Mouse (Mus musculus) CD4-positive, CD25-positive, alpha-beta regulatory T cell, adult 2 months (primary cell): ENCODE measurements around the gene Kctd5.
"Not testable (repeated sequence)": the region's sequence is repeated elsewhere in the genome, so short reads cannot be mapped to it uniquely, and the experiment has no call there.

Experiments used
- DNase-seq: peaks from one replicate; pipeline ENCODE4 v3.0.0-alpha.2; 2012; ENCODE audit warnings: low read depth, low spot score

Kctd5 gene

DNA sequence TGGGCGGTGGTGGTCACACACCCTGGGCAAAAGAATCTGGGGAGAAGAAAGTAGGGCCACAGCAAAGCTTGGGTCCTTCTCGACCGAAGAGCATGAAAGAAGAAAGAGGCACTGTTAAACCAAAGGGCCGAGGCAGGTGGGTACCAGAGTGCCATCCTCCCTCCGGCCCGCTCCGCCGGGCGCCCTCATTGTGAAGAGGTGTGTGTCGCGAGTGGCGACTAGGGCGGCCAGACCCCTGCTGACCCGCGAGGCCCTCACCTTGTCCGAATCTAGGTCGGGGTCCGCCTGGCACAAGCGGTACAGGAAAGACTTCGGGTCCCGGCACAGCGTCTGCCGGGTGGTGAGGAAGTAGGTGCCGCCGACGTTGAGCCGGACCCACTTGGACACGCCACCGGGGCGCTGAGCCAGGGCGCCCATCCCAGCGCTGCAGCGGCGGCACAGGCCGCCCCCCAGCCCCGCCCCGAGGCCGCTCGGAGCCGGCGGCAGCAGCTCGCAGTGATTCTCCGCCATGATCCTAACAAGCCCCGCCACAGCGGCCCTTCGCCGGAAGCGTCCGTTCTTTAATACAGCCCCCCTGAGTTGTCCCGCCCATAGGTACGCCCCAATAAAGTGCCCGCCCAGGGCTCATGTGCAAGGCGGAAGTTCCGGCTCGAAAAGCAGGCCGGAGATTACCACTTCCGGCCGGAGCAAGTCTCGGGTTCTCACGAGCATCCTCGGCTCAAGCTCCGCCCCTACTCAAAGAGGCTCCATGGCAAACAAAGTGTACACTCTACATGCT lies at the start of gene Kctd5:
Gene Kctd5, minus strand, starts transcription at position 567 of the 778 bp plus-strand sequence.
- peak; percentile 95 for DNase-seq

DNA sequence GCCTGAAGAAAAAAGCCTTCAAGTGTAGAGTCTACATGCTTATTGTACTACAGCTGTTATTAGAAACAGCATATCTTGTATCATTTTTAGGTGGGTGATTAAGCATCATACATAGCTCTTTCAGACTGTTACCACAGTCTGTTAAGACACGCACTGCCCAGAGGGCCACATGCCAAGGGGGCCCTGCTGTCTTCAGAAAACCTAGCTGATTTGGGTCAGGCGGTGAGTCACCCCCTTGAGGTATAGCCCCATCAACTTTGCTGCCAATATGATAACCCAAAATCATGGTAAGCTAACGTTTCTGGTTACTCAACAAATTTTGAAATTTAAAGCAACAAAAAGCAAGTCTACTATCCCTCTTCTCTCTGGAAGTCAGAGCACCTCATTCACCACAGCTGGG lies 46.2 kb upstream of the Kctd5 start:
- DNase-seq, result no peak

DNA sequence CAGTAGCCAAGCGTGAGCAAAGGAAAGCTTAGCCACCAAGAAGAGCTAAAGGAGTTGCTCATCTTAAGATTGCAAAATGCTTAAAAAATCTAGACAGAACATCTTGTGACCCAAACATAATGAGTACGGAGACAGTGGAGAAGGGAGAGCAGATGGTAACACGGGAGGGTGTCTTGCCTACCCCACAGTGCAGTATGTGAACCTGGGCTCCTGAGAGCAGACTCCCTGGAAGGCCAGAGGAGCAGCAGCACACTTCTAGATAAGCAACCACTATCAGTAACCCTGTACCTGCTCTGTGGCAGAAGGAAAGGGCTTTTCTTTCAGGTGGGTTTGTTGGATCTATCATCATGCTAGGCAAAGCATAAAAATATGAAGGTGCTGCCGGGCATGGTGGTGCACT lies 39.7 kb upstream of the Kctd5 start:
- DNase-seq, result no peak

DNA sequence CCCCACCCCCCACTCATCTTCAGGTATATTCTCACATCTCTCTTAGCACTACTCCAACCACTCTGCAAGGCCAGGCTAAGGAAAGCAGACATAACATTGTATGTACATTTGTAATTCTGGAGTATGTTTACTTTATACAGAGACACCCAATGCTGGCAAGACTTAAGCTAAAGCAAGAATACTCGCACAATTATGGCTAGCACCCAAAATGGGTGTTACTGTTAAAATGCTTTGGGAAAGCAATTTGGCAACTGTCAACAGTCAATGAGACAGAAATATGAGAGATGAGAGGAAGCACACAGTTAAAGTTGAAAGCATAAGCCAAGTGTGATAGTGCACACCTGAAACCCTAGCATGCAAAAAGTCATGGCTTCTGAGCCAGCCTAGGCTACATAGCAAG lies 38.0 kb upstream of the Kctd5 start:
- no peak for DNase-seq

DNA sequence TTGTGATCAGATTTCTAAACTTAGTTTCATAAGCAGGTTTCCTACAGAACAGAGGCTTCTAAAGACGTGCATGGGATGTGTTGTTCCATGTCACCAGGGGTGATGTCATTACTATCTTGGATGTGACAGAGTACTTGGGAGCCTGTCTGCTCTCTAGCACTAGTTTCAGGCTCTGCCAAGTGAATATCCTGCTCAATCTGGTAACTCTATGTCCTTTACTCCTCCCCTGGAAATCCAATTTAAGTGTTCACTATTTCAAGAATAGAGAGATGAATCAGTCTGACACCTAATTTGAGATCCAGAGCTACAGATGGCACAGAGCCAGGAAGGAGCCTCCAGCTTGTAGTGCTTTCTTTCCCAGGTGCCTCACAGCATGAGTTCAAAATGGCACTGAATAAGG lies 35.6 kb upstream of the Kctd5 start:
- no peak for DNase-seq

DNA sequence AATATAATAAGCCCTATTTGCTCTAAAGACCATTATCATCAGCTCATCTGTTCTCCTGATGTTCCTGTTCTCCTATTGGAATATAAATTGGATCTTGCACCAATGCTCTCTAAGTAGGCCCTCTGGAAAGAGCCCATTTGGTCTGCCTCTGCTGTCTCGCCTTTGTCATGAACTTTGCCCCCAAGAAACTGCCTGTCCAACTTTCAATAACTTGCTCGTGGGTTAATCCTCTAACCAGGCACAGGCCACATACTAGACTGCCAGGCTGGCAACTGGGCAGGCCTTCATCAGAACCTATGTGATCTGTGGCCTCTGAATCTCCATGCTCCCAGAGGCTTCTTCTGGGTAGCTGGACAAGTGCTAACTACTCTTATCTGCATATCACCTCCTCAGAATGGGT lies 31.8 kb upstream of the Kctd5 start:
- no peak for DNase-seq

DNA sequence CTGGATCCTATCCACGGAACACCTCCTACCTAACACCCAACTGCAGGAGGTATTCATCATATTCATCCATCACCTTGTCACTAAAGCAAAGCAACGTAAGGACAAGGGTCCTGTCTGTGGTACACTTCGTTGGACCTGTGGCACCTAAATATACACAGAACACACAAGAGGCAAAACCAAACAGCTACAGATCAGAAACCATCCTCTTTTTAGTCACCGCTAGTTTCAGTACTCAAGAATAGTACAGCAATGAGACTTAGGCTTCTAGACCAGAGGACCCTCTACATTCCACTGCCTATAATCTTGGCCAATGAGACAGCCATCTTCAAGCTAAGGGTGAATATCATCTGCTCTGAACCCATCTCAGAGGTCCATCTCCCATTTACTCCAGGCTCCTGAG lies 25.1 kb upstream of the Kctd5 start:
- DNase-seq, result no peak

DNA sequence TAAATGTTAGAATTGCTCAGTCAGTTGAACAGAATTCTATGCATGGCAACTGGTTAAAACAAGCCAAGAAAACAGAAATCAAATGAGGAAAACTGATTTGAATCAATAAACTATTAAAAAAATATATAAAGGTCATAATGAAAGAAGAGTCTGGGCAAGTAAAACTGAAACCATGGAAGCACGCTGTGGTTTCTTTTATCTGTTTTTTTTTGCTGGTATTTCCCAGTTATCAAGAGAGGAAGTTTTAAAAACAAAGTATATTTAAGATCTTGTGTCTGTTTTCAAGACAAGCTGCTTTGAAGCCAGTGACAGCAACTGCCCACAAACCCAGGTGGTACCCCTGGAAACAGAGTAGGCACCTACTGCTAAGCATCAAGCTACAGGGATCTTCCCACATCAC lies 17.3 kb upstream of the Kctd5 start:
- no peak for DNase-seq

DNA sequence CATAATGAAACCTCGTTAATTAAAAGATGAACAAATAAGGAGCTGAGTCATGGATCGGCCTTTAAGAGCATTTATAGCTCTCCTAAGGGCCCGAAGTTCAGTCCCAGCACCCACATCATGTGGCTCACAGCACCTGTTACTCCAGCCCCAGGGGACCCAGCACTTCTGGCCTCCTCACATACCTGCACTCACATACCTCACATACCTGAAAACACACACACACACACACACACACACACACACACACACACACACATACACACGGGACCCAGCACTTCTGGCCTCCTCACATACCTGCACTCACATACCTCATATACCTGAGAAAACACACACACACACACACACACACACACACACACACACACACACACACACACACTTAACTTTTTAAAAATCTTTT lies 13.1 kb upstream of the Kctd5 start:
- not testable (repeated sequence) for DNase-seq

DNA sequence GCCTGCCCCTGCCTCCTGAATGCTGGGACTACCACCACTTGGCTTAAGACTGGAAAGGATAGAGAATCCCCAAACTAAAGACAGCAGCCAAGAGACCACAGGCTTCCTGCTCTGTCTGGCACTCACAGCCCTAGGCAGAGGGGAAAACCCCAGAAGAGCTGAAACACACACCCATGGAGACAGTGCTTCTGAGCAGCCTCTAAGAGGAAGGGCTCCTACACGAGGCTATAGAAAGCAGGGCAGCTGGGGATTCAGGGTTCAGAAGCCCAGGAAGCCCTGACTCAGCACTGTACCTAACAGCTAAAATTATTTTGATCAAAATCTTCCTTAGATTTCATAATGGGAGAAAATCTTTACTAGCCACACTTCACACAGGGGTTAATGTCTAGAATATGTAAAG lies 11.3 kb upstream of the Kctd5 start:
- DNase-seq, result peak; percentile 69

DNA sequence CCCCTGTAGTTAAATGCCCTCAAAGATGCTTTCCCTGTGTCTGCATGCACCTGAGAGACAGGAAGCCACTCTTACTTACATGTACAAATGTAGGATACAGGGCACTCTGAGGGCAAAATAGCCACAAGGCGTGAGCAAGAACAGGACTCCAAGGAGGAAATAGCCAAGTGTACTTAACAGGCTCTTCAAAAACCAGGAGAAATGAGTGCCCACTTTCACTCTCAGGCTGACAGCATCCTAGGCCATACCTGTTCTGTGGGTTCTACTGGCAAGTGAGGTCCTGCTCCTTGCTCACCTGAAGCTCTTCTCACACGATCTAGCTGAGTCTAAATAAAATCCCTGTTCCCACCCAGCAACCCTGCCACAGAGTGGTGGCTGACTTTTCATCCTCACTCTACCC lies 3.8 kb upstream of the Kctd5 start:
- no peak for DNase-seq

DNA sequence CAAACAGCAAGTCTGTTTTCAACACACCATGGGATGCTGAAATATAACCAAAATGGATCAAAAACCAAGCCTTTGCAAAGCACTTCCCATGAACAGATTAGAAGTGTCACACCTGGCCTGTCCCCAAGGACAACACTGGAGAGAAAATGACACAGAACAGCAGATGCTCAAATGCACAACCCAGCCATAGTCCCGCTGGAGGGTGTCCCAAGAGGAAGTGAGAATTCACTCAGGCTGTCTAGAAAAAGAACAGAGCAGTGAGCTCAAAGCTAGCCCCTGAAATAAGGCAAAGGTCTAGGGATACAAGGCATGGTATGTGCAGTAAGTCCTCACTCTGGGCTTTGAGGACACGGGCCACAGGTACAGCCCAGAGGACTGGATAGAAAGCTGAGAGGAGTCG lies 3.8 kb downstream of the Kctd5 start:
- no peak for DNase-seq

DNA sequence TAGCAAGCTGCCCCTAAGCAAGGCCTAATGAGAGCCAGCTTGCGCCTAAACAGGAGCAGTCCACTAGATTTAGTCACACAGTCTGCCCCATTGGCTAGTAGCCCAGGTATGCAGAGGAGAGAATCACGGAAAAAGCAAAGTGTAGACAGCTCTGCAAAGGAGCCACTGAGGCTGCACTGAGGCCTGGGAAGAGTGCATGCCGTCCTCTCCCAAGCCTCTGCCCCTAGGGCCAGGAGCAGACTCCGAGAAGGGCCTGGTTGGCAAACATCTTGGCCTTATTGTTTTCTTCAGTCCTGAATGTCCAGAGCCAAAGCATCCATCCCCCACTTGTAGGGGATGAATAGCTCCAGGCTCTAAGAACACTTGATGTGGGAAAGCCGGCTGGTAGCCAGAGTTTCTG lies 5.0 kb downstream of the Kctd5 start:
- no peak for DNase-seq

DNA sequence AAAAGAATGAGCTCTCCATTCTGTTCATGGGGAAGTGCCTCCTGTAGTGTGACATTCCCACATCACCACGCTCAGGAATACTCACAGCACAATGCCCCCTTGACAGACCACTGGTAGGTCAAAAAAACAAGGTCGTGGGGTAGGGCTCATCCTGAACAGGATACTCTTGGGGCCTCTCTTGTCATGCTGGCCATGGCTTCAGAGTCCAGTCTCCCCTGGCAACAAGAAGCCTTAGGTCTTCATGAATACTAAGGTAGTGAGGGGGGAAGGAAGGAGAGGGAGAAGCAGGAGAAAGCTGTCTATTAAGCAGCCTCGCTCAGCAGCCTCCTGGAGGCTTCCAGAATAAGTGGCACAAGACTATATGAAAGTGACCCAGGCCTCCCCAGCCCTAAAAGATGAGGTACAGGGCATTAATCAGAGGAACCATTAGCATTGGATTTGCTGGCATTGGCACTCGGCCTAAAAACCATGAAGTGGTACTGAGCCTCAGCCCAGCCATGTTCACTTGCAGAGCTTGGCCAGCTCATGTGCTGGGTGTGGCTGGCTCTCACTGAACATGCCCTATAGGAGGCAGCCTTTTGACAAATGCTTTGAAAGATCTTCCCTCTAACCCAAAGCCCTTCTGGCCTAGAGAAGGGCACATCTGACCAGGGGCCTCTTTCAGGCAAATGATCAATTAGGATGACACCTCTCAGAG lies 10.7 kb downstream of the Kctd5 start:
- no peak for DNase-seq

DNA sequence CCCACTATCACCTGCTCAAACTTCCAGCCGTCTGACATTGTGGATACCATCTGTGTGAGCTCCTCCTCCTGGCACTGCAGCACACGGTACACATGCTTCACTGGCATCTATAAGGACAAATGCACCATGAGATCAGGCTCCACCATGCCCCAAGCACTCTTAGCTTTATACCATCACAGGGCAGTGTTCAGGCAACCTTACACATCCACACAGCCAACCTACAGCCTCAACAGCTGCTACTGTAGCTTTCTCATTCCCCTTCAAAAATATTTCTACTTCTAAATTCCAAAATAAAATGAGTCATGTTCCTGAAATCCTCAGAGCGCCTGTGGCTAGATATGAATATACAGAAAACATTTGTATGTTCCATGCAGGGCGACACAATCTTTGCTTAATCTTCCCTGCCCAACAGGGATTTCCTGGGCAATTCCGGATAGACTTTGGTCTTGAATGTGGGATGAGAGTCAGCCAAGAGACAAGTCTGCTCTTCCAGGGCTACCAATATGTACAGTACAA lies 15.5 kb downstream of the Kctd5 start:
- DNase-seq, result no peak

DNA sequence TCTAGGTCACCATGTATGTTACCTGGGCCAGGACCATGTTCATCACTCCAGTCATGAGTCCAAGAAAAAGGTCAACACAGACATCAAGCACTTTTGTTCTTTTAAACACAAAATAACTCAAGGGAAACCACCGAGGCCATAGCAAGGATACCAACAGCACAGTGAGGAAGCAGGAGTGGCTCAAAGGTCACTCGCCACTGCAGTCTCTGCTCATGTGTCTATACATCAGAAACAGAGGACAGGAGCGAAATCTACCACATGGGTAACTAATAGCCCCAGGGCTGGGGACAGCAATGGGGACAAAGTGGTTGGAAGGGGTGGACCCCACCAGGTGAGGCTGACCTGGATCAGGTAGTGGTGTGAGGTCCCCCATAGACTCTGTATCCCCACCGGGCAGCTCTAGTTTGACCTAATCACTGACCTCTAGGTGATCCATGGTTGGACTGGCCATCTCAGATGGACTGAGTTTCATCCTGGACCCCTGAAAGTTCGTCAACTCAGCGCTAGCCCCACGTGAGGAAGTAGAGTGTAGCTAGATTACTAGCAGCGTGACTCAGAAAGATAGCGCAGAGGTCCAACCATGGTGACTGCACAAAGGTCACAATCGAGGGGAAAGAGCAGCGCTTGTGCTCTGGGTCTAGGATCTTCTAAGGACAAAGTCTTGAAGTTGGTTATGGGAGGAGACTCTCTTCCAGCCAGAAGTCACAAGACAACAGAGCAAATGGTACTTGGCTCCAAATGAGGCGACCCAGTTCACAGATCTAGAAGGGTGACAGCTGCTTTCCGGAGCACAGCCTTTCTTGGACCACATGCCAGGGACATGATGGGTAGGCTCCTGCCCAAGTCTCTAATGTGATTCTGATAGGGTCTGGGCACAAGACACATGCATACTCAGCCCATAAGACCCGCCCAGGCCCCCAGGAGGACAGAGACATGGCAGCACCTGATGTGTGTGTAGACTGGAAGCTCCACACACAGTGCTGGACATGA lies 16.4 kb downstream of the Kctd5 start:
- DNase-seq, result no peak

DNA sequence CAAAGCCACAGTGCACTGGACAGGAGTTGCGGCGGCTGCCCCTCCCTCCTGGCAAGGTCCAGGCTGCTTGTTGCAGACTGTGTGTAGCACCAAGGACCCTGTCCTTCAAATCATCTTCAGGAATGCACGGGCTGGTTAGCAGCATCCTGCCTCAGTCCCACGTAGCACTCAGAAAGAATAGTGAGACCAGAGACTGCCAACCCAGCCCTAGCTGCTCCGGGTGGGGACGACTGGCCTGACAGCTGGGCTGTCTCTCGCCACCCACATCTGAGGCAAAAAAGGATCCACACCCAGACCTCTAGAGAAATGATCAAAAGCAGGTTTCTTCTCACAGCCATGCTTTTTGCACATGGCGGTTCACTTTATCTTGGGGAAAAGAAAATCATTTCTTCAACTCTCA lies 24.3 kb downstream of the Kctd5 start:
- DNase-seq, result no peak

DNA sequence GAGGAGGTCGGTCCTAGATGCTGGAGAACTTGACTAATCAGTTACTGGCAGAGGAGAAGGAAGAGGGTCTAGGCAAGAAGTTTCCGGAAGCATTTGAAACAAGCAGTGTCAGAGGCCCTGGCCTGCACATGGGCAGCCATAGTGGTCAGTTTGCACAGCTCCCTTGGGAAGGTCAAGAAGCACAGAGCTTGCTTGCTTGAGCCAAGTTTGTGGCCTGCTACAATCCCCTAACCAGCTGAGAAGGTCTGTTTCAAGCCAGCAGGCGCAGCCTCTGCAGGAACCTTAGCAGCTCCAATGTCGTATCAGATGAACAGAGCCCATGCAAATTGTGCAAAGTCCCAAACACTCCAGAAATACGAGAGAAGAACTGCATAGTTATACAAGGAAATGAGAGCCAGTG lies 25.2 kb downstream of the Kctd5 start:
- DNase-seq, result no peak

DNA sequence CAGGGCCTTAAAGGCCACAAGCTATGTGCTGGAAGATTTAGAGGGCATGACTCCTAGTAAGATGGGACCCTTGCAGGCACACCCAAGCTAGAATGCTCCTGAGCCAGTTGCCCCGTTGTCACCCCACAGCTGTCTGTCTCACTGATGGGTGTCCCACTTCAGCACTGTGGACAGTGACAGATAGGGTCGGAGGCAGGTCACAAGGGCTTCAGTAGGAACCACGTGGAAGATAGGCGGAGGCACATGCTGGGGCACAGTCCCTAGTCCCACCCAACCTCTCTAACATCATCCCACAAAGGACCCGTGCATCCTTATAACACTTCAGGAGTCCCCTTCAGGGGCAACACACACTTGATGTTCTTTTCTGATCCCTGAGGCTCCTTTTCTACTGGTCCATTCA lies 27.3 kb downstream of the Kctd5 start:
- no peak for DNase-seq

DNA sequence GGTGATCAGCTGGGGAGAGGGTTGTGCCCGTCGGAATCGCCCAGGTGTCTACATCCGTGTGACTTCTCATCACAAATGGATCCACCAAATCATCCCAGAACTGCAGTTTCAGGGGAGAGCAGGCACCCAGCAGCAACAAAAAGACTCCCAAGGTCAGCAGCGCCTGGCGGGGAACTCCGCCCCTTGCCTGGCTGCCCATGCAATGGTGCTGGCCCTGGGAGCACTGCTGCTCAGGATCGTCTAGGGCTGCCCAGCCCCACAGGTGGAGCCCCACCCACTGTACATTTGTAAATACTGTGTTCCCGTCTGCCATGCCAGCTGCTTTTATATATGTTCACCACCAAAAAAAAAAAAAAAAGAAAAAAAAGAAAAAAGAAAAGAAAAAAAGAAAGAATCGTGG lies 27.7 kb downstream of the Kctd5 start:
- DNase-seq, result no peak

DNA sequence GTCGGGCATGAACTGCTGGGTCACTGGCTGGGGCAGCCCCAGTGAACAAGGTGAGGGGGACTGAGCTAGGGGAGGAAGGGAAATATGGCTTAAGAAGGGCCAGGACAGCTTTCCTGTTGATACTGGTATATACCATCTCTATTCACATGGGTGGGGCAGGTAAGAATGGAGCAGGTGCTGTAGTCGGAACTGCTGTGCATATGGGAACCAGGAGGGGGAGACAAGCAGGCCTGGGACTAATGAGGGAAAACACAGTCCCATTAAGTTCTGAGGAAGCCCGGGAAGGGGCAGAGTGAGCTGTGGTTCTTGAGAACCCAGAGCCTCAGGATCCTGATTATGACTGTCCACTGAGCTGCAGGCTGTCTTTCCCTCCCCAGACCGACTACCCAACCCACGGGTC lies 28.8 kb downstream of the Kctd5 start:
- DNase-seq, result no peak

DNA sequence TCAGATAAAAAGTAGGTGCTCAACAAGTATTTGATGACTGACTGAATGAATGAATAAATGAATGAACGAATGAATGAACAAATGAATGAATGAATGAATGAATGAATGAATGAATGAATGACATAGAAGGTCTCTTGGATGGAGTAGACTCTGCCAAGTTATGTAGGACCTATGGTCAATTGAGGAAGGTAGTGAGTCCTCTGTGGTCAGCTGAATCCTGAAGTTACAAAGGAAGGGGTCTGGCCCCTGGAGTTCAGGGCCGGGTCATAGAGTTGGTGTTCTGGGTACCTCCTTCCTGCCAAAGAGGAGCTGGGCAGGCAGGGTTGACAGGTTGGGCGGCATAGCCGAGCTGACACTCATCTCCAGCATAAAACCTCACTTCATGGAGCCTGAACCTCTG lies 35.4 kb downstream of the Kctd5 start, which contains the start of gene Prss27:
Gene Prss27, plus strand, starts transcription at position 301 of the 400 bp plus-strand sequence.
- DNase-seq, result no peak
